Mouse (Mus musculus) heart, postnatal 0 days (tissue): ENCODE results near the gene Rab5c.

Experiments
- CTCF ChIP-seq: IDR thresholded peaks from 2 replicates; pipeline ENCODE4 v1.5.1; 2016; ENCODE audit warnings: antibody characterized with exemption, control low read depth, low read depth
- EP300 ChIP-seq: IDR thresholded peaks from 2 replicates; pipeline ENCODE4 v1.6.1; 2016; ENCODE audit warnings: antibody characterized with exemption, low read depth

DNA sequence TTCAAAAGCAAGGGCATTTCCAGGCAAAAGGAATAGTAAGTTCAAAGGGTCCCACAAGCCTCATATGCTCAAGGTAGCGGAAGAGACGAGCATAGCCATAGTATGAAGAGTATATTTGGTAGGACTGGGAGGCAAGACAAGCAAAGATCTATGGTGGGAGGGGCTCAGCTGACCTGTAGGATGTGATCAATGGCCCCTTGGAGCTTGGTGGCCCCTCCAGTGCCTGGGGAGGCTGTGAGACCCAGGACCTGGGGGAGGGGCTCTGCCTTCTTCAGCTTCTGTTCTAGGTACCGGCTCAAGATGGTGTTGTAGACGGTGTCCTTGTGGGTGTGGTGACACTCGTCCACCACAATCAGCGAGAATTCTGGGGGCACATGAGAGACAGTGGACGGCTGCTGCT, 35.1 kb downstream of the Rab5c start:
- no peak for TF ChIP-seq EP300
- no peak for TF ChIP-seq CTCF
